Mouse (Mus musculus) yolk sac, embryonic 10.5 days (tissue): ENCODE measurements around the gene Fthl17b.
"Not testable (repeated sequence)": the region's sequence is repeated elsewhere in the genome, so short reads cannot be mapped to it uniquely, and the experiment has no call there.

Experiments
- DNase-seq: peaks from one replicate; pipeline ENCODE4 v3.0.0-alpha.2; 2017; ENCODE audit warnings: low spot score

The Fthl17b gene

GRCm38 (mm10) chrX:8962875-8963274 lies at the start of gene Fthl17b:
Gene Fthl17b (minus strand): TSS chrX:8962975.
- DNase-seq: not testable (repeated sequence)

- DNase-seq: not testable (repeated sequence)
Observed at GRCm38 (mm10) chrX:8986655-8987054, 23.9 kb upstream of the Fthl17b start, which contains the start of gene Fthl17d. Gene Fthl17d (minus strand): TSS chrX:8986755.

DNA sequence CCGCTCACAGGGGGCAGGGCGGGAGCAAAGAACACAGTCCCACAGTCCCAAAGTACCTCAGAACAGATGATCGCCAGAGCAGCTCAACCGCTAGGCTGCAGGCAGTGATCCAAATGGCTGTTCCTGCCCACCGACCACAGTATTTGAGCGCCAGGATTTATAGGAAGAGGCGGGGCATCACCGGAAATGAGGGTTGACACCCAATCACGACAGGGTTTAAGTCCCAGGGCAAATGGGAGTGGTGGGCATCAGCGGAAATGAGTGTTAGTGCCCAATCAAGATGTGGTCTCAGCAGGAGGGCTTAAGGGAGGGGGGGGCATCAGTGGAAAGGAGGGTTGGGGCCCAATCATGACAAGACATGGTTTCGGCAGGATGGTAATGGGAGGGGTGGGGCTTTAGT lies 13.7 kb upstream of the Fthl17b start, which contains the start of gene Fthl17c:
Gene Fthl17c (minus strand): TSS at position 101 of the 400 bp plus-strand sequence.
- not testable (repeated sequence) for DNase-seq

GRCm38 (mm10) chrX:8964618-8965017 lies 1.8 kb upstream of the Fthl17b start:
- not testable (repeated sequence) for DNase-seq

GRCm38 (mm10) chrX:8948130-8948805 lies 14.5 kb downstream of the Fthl17b start:
- DNase-seq: peak; percentile 40

GRCm38 (mm10) chrX:8944041-8944440 lies 18.7 kb downstream of the Fthl17b start:
- no peak for DNase-seq

- no peak for DNase-seq
Observed at GRCm38 (mm10) chrX:8927308-8927707, 35.5 kb downstream of the Fthl17b start.

- DNase-seq: no peak
Observed at GRCm38 (mm10) chrX:8921813-8922607, 40.8 kb downstream of the Fthl17b start.

DNA sequence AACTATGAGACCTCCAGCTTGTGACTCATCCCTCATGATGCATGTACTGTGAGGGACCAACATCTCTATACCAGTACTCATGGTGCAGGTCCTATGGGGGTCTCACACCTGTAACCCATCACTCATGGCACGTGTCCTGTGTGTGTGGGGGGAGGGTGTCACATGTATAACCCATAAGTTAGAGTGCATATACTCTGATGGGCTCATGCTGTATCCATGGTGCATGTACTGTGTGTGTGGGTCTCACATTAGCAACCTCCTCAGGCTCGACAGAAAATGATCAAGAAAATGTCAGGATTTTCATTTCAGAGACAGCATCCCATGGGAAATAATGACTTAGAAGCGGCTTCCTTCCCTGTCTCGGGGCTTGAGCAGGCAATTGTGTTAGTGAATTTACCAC lies 41.7 kb downstream of the Fthl17b start:
- no peak for DNase-seq
